Mouse (Mus musculus) liver, adult 2 months (tissue): ENCODE data around the gene Palm3. TPM values are rescaled to one million over a fixed set of nuclear protein-coding genes. Genes with fewer than 3 reads are reported as not detected.

Source experiments
- DNase-seq: peaks from one replicate; pipeline ENCODE4 v3.0.0-alpha.2; 2011; ENCODE audit warnings: low read depth, low spot score; ENCODE audit errors: extremely low read depth
- H3K27ac ChIP-seq: fragments of 200-500 bp; replicated peaks from 2 replicates; pipeline ENCODE4 v1.5.1; 2012; ENCODE audit warnings: low read depth, mild to moderate bottlenecking, control low read depth, inconsistent platforms, low read length; ENCODE audit not compliant: insufficient read depth
- H3K27me3 ChIP-seq: fragments of 200-500 bp; 2 replicates; pipeline ENCODE4 v1.6.1; 2012; ENCODE audit warnings: mild to moderate bottlenecking, moderate library complexity, low read length, inconsistent platforms; ENCODE audit not compliant: control insufficient read depth, insufficient read depth
- H3K36me3 ChIP-seq: fragments of 200-500 bp; 2 replicates; pipeline ENCODE4 v1.6.1; 2012; ENCODE audit warnings: low read length, inconsistent platforms; ENCODE audit not compliant: control insufficient read depth, insufficient read depth
- H3K4me1 ChIP-seq: fragments of 200-500 bp; 2 replicates; pipeline ENCODE4 v1.6.1; 2011; ENCODE audit warnings: low read length; ENCODE audit not compliant: control insufficient read depth, insufficient read depth
- H3K4me3 ChIP-seq: fragments of 200-500 bp; 2 replicates; pipeline ENCODE4 v1.5.1; 2011; ENCODE audit warnings: low read depth, mild to moderate bottlenecking, control low read depth, low read length, moderate library complexity; ENCODE audit not compliant: insufficient read depth
- H3K79me2 ChIP-seq: fragments of 200-500 bp; 2 replicates; pipeline ENCODE4 v1.6.1; 2012; ENCODE audit warnings: inconsistent platforms, mild to moderate bottlenecking, low read length, moderate library complexity; ENCODE audit not compliant: control insufficient read depth, insufficient read depth
- H3K9ac ChIP-seq: fragments of 200-500 bp; 2 replicates; pipeline ENCODE4 v1.6.1; 2012; ENCODE audit warnings: low read depth, mild to moderate bottlenecking, control low read depth, inconsistent platforms, low read length
- CTCF ChIP-seq: fragments of 200-500 bp; IDR thresholded peaks from 2 replicates; pipeline ENCODE4 v1.5.1; 2011; ENCODE audit warnings: low read depth, low read length, control low read depth
- POLR2A ChIP-seq: fragments of 200-500 bp; IDR thresholded peaks from 2 replicates; pipeline ENCODE4 v1.6.1; 2011; ENCODE audit warnings: low read length, control low read depth; ENCODE audit not compliant: insufficient read depth; ENCODE audit errors: extremely low read depth
- WGBS: fragments of 180-500 bp; shearing (Covaris S2); methylation state at CpG from one replicate; pipeline ENCODE4 v1.1.7; 2018; 5-methylcytosine and 5-hydroxymethylcytosine counted together
- polyA plus RNA-seq: library from polyadenylated mRNA; depleted of rRNA; stranded (reverse); fragments of >200 nt; gene quantifications from 2 replicates; pipeline ENCODE4 v1.2.3, GENCODE M21; 2012
- total RNA-seq: library from RNA; depleted of rRNA; stranded (reverse); fragments of >200 nt; gene quantifications from 2 replicates; pipeline ENCODE4 v1.2.3, GENCODE M21; 2014

Palm3 gene
- total and polyA plus RNA-seq, 2 experiments, result not detected

- H3K27ac ChIP-seq, result no peak overlapping the region
- TF ChIP-seq CTCF (peak; percentile 87), POLR2A (no peak)
- H3K27me3 ChIP-seq, result no peaks in the 10 kb centered on the region
- H3K79me2 ChIP-seq, result peaks cover 32% of the 10 kb centered on the region; the same call in 1 of the 2 replicates
- peaks cover under 1% of the 10 kb centered on the region; the same call in 1 of the 2 replicates for H3K36me3 ChIP-seq
- H3K4me3 ChIP-seq, result no peak overlapping the region
- WGBS, result 47% methylated on average over 4 of the region's 4 CpGs
- DNase-seq, result peak; percentile 45
- no peak overlapping the region for H3K9ac ChIP-seq
- H3K4me1 ChIP-seq, result peaks cover 24% of the 10 kb centered on the region
Measured at GRCm38 (mm10) chr8:83976101-83976630, 45.1 kb upstream of the Palm3 start.

DNA sequence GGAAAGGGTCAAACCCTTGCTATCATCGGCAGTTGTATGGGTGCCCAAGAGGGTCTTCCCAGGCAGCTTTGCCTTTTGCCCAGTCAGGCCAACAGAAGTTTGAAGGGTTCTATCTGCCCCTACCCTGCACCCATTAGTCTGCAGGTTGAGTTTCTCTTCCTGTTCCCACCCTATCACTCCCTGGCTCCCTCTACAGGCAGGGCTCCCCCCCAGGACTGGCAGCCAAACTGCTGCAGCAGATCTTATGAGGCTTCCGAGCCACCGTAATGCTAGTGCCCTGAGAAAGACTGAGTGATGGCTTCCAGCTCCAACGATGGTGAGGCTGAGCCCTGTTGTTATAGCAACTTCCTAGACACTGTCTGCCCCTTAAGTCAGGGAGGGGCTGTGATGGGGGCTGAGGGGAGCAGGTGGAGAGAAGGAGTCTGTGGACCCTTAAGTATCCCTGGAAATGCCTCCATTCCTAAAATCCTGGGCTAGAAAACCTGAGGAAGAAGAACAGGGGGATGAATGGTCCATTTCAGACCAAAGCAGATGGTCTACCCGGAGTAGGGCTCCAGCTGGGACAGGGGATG lies 44.4 kb upstream of the Palm3 start:
- no peak for DNase-seq
- Histone ChIP-seq H3K36me3 (peaks cover 5% of the 10 kb centered on the region; the same call in 1 of the 2 replicates), H3K27me3 (no peaks in the 10 kb centered on the region), H3K4me3 (no peak overlapping the region), H3K4me1 (peaks cover 18% of the 10 kb centered on the region), H3K27ac (peak overlapping the region; percentile 40), H3K9ac (no peak overlapping the region), H3K79me2 (peaks cover 32% of the 10 kb centered on the region; the same call in 1 of the 2 replicates)
- 80% methylated on average over 5 of the region's 5 CpGs for WGBS
- TF ChIP-seq CTCF (peak; percentile 50), POLR2A (no peak)

DNA sequence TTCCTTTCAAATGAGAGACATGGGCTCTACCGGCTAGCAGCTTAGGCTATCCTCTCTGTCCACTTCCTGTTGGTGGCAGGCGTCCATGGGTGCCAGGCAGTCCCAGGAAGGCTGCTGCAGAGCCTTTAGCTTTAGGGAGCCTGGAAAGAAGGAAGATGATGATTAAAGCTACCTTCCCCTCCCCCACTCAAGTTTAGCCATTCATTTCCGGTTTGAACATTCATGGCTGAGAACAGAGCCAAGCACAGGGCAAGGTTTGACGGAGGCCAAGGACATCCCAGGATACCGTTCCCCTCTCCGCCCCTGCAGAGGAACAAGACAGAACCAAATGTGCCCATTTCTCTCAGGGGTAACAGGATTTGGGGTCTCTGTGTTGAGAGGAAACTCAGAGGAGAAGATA lies 43.6 kb upstream of the Palm3 start:
- TF ChIP-seq POLR2A (no peak), CTCF (no peak)
- H3K27ac ChIP-seq, result peak overlapping the region; percentile 40
- H3K9ac ChIP-seq, result no peak overlapping the region
- peaks cover 5% of the 10 kb centered on the region; the same call in 1 of the 2 replicates for H3K36me3 ChIP-seq
- no peaks in the 10 kb centered on the region for H3K27me3 ChIP-seq
- WGBS, result 16% methylated on average over 6 of the region's 6 CpGs
- H3K4me3 ChIP-seq, result no peak overlapping the region
- H3K79me2 ChIP-seq, result peaks cover 32% of the 10 kb centered on the region; the same call in 1 of the 2 replicates
- H3K4me1 ChIP-seq, result peaks cover 15% of the 10 kb centered on the region
- DNase-seq, result peak; percentile 59

DNA sequence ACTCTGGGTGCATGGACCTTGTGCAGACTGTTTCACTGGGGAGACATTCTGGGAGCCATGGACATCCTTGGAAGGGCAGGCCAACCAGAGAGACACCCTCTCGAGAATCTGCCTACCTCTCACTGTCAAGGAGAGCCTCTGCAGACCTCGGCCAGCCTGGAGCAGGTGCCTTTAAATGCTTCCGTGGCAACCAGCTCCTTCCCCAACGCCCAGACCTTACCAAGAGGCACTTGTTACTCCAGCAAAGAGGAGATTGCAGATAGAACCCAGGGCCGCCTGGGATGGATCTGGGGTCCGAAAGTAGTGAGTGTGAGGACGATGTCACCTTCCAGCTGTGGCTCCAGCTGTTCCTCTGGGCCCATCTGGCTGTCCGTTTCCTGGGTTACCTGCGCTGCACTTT lies 43.1 kb upstream of the Palm3 start:
- no peak overlapping the region for H3K27ac ChIP-seq
- 90% methylated on average over 9 of the region's 9 CpGs for WGBS
- no peak for DNase-seq
- TF ChIP-seq POLR2A, result no peak
- TF ChIP-seq CTCF, result no peak
- peaks cover 15% of the 10 kb centered on the region for H3K4me1 ChIP-seq
- H3K27me3 ChIP-seq, result no peaks in the 10 kb centered on the region
- H3K9ac ChIP-seq, result no peak overlapping the region
- H3K36me3 ChIP-seq, result peaks cover 5% of the 10 kb centered on the region; the same call in 1 of the 2 replicates
- no peak overlapping the region for H3K4me3 ChIP-seq
- H3K79me2 ChIP-seq, result peaks cover 28% of the 10 kb centered on the region; the same call in 1 of the 2 replicates

DNA sequence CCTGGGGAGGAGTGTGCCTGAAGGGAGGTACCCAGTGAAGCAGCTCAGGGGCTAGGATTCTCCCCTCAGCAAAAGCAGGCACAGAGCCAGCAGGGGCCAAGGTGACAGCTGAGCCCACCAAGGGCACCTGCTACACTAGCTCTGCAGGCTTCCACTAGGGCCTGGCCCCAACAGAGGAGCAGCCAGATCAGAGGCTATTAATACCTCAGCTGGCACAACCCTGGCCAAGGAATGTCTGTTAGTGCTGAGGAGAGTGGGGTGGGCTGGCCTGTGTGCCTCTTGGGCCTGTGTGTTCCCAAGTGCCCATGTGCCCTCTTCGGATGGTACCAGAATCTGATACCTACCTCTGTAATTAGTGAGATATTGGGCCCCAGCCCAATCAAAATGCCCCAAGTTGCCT lies 41.0 kb upstream of the Palm3 start:
- WGBS, result 90% methylated on average over 1 of the region's 1 CpGs
- DNase-seq, result no peak
- Histone ChIP-seq H3K79me2 (peaks cover 16% of the 10 kb centered on the region; the same call in 1 of the 2 replicates), H3K4me3 (no peak overlapping the region), H3K36me3 (peaks cover 11% of the 10 kb centered on the region; the same call in 1 of the 2 replicates), H3K4me1 (peaks cover 10% of the 10 kb centered on the region), H3K9ac (no peak overlapping the region), H3K27me3 (no peaks in the 10 kb centered on the region), H3K27ac (no peak overlapping the region)
- no peak for TF ChIP-seq POLR2A
- TF ChIP-seq CTCF, result no peak

- Histone ChIP-seq H3K4me1 (peaks cover 10% of the 10 kb centered on the region), H3K9ac (no peak overlapping the region), H3K27ac (no peak overlapping the region), H3K4me3 (no peak overlapping the region), H3K36me3 (peaks cover 13% of the 10 kb centered on the region; the same call in 1 of the 2 replicates), H3K27me3 (no peaks in the 10 kb centered on the region), H3K79me2 (peaks cover 16% of the 10 kb centered on the region; the same call in 1 of the 2 replicates)
- no peak for DNase-seq
- 30% methylated on average over 8 of the region's 8 CpGs for WGBS
- TF ChIP-seq CTCF (peak; percentile 27; the same call in 1 of the 2 replicates), POLR2A (no peak)
Measured at GRCm38 (mm10) chr8:83980845-83981244, 40.4 kb upstream of the Palm3 start.
